Mouse (Mus musculus) testis, adult 2 months (tissue): ENCODE data around the gene Kcne2.

Experiments
- CTCF ChIP-seq: fragments of 200-500 bp; IDR thresholded peaks from 2 replicates; pipeline ENCODE4 v1.5.1; 2012; ENCODE audit warnings: low read depth, mild to moderate bottlenecking, inconsistent platforms, low read length, moderate library complexity; ENCODE audit not compliant: control insufficient read depth, insufficient read depth, insufficient replicate concordance
- POLR2A ChIP-seq: fragments of 200-500 bp; IDR thresholded peaks from 2 replicates; pipeline ENCODE4 v1.6.1; 2012; ENCODE audit warnings: low read depth, mild to moderate bottlenecking, inconsistent platforms, low read length, moderate library complexity; ENCODE audit not compliant: control insufficient read depth

DNA sequence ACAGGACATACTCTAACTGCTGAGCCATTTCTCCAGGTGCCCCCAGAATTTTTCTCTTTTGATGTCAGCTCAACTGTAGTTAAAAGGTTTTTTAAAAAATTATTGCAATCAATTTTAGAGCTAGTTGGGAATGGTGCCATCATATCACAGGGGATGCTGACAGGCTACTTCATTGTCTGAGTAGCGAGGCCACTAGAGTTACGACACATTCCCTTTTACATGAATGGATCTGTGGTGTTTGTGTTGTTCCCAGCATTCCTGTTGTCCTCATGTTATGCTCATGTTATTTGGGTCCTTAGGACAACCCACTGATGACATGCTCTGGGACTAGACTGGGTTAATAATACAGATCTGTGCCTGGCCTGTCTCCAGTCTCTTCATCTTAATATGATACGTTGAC lies 42.5 kb upstream of the Kcne2 start:
- TF ChIP-seq CTCF, result no peak
- TF ChIP-seq POLR2A, result no peak
